Mouse (Mus musculus): ENCODE measurements around the gene Iars.
"Not testable (repeated sequence)": the region's sequence is repeated elsewhere in the genome, so short reads cannot be mapped to it uniquely, and the experiment has no call there.

Gene Iars

GRCm38 (mm10) chr13:49738011-49738410, 56.1 kb downstream of the Iars start:
- no peak for DNase-seq

- no peak for DNase-seq
These were observed 59.6 kb downstream of the Iars start for GRCm38 (mm10) chr13:49741285-49742040.

GRCm38 (mm10) chr13:49756591-49756990, 74.7 kb downstream of the Iars start:
- no peak for DNase-seq

- no peak for DNase-seq
These were observed 76.1 kb downstream of the Iars start for GRCm38 (mm10) chr13:49757966-49758365.

GRCm38 (mm10) chr13:49760675-49761074, 78.8 kb downstream of the Iars start:
- DNase-seq = no peak

GRCm38 (mm10) chr13:49762208-49762607, 80.3 kb downstream of the Iars start:
- DNase-seq = no peak

GRCm38 (mm10) chr13:49765306-49765705, 83.4 kb downstream of the Iars start:
- DNase-seq = no peak

GRCm38 (mm10) chr13:49766269-49766668, 84.4 kb downstream of the Iars start:
- DNase-seq = no peak

GRCm38 (mm10) chr13:49768048-49768447, 86.1 kb downstream of the Iars start:
- no peak for DNase-seq

GRCm38 (mm10) chr13:49769111-49769510, 87.2 kb downstream of the Iars start:
- DNase-seq = no peak

- DNase-seq = not testable (repeated sequence)
These were observed 89.6 kb downstream of the Iars start for GRCm38 (mm10) chr13:49771536-49771935.
